Mouse (Mus musculus): ENCODE measurements around the gene 0610010K14Rik.
A peak's percentile ranks its signal among the peaks of the same experiment; 100 is the strongest.

The 0610010K14Rik gene

DNA sequence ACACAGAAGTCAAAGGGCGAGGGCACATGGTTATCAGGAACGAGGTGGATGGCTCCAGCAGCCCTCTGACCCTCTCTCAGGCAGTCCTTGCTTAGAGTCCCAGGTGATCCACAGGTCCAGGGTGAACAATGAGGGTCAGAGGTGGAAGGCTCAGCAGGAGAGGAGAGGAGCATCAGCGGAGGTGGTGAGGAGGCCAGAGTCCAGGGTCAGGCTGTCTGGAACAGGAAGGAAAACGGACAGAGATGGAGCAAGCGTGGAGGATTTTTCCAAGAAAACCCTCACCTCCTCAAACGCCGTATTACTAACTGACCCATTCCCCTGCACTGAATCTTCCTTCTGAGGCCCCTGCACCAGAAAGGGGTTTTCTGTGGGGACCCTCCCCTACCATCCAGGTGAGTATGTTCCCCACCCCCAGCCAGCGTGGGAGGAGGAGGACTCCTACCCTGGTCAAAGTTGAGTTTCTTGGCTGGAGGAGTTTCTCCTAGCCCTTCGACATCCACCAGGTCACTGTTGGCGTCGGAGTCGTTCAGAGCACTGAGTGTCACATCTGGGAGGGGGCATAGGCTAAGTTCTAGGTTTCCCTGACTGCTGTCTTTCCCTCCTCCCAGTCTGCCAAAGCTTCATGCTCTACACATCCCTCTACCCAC, 2.3 kb downstream of the 0610010K14Rik start:
- DNase-seq (ENCODE audit: inconsistent age in 2 of 2, low spot score in 1 of 2), result no peak

DNA sequence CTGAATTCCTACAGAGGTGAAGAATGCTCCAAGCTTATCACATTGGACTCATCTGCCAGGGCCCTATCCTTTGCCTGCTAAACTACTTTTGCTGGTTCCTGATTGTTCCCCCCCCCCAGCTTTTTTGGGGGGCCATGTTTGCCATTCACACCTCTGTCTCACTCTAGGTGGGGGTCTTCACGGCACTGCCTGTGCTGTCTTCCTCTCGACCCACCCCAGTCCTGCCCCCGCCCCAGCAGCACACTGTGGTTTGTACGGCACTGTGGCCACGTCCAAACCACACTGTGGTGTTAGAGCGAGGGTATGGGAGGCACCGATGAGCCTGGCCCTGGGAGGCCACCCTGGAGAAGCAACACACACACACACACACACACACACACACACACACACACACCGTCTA, 3.2 kb downstream of the 0610010K14Rik start:
- DNase-seq (ENCODE audit: inconsistent age in 2 of 2, low spot score in 1 of 2), result no peak

DNA sequence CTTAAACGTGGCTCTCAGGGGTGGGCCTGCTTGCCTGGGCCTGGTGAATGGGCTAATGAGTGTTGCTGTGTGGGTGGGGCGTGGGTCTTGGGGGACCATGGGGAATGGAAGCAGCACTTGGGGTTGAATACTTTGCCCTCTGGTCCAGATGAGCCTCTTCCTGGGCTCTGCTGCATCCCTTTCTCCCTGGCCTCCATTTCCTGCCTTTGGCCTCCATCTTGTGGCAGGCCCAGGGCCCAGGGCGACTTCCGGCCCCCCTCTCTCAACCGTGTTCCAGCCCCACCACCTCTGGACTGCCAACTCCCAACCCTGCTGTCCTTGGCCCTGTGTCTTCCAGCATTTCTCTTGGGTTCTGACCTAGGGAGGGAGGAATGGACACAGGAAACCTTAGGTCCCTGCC, 3.7 kb downstream of the 0610010K14Rik start:
- DNase-seq (ENCODE audit: inconsistent age in 2 of 2, low spot score in 1 of 2), result no peak

DNA sequence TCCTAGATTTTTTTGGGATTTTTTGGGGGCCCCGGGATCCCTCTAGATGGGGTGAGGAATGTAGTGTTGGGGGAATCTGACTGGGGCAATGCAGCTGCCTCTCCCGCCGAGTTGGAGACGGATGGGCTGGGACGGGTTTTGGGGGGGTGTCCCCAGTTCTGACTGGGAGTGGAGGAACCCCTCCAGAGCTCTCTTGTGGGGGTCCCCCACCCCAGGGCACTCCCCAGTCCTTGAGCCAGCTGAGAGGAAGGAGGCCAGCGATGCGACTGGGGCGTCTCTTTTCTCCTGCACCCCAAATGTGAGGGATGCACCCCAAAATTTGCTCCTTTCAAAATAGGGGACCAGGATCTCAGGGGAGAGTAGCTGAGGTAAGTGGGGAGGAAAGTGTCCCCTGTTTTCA, 4.7 kb downstream of the 0610010K14Rik start:
- peak in 1 of 2 experiments; percentile 26 for DNase-seq (ENCODE audit: inconsistent age in 2 of 2, low spot score in 1 of 2)

DNA sequence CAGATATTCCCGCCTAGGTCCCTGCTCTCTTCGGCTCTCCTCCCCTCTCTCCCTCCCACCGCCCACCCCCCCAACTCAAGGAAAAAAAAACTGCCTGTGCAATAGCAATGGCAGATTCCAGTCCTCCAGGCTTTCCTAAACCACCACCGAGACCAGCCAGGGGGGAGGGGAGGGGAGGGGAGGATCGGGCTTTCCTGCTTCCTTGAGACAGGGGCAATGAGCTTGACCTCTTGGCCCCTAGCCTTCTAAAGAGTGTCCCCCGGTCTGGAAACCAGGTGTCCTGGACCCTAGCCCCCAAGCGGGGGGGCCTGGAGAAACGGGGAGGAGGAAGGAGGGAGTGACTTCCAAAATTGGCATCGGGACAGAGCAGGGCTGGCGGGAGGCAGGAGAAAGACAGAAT, 5.2 kb downstream of the 0610010K14Rik start:
- peak; percentile 35 to 80 for DNase-seq (ENCODE audit: inconsistent age in 2 of 2, low spot score in 1 of 2)

DNA sequence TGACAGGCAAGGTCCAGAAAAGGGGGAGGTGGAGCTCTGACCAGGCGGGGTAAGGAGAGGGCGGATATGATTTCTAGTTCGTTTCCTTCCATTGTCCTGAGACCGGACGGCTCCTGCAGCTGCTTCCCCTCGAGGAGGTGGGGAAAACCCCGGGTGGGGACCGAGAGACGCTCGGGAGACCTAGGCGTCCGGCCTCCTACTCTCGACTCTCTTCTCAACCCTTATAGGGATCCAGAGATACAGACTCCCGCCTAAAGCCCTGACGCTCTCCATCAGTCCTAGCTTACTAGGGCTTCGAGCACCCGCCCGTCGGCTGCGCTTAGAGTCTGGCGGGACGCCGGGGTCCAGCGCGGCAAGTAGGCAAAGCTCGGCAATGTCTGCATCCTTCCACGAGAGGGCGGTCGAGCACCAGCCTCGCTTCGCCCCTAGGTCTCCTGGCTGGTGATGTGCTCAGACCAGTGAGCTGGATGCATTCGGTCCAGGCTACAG, 7.4 kb downstream of the 0610010K14Rik start:
- peak; percentile 83 to 93 for DNase-seq (ENCODE audit: inconsistent age in 2 of 2, low spot score in 1 of 2)

DNA sequence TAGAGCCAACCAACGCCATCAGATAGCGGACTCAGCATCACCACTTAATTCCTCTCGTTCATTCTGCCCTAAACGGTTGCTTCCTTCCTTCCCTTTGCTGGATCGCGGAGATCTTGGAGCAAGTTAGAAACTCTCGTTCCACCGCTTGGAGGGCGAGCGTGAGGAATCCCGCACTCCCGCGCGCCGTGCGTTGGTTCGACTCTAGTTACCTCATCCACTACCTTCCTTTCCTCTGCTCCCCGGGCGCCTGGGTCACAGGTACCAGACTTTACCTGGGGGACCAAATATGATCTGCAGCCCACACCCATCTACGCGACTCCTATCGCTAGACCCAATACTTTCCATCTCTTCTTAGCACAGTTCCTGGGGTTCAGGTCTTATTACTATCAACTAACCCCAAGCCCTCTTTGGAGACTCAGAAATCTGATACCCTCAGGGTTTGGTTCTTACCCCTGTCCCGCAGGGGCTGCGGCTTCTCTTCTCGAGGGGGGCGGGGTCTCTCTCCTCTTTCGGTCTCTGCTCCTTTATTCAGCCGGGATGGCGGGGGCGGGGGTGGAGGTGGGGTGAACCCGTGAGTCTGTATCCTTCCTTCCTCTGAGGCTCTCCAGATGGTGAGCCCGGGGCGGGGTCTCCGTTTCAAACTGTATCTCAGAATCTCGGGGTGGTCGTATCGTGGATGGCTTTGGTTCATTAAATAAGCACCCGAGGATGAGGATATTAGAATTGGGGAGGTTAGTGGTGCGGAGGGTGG, 8.3 kb downstream of the 0610010K14Rik start, which contains the start of gene Bcl6b:
Gene Bcl6b, minus strand, starts transcription at position 539 of the 751 bp plus-strand sequence.
- peak; percentile 30 to 61 for DNase-seq (ENCODE audit: inconsistent age in 2 of 2, low spot score in 1 of 2)

DNA sequence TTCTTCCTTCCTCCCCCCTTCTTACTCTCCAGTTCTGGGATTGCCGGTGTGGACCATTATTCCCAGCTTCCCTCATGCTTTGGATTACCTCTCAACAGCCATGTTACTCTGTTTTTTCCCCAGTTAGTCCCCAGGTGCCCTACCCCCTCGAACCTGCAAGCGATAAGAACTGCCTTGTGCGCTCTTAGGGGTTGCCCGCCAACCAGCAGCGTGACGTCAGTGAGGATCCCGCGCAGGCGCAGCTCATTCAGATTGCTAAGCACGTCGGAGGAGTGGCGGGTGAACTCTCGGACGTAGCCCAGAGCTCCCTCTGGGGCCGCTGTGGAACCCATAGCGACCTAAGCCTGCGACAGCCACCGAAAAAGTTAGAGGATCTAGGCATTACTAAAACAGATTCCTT, 8.9 kb downstream of the 0610010K14Rik start:
- peak; percentile 88 to 94 for DNase-seq (ENCODE audit: inconsistent age in 2 of 2, low spot score in 1 of 2)

DNA sequence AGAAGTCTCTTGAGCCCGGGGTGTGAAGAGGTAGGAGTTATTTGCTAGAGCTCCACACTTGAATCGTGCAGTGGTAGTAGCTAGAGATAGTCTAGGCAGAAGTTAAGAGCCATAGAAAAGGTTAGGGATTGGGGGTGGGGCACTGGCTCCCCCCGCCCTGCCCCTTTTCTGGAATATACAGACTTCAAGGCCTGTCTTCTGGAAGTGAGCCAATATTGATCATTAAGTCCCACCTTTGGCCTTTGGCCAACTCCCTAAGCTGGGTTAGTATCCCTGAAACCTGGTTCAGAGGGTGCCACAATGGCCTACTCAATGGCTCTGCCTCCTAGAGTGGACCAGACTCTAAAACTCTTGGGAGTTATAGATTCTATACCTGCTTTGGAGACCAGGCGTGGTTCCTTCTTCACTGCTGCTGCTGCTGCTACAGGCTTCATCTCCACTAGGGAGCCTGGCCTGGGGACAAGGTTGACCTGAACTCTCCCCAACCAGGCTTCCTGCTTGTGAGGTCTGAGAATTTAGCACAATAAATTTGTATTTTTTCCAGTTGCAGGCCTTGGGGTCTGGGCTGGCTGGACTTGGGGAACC, 10.0 kb downstream of the 0610010K14Rik start:
- DNase-seq (ENCODE audit: inconsistent age in 2 of 2, low spot score in 1 of 2), result peak in 1 of 2 experiments; percentile 48

DNA sequence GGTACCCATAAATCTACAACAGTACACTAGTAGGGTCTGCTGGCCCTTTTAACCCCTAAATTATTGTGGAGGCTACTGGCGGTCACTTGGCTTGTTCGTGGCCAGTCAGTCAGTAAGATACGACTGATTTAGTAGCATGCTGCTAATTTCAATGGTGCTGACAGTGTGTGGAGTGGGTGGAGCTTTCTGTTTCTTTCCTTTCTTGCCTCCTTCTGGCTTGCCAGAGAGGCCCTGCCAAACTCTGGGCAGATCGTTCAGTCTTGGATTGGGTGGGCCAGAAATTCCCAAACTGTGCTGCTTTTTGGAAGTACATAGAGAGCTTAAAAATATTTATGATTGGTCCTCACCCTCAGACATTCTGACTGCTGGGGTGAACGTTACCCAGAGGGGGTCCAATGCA, 10.6 kb downstream of the 0610010K14Rik start:
- no peak for DNase-seq (ENCODE audit: inconsistent age in 2 of 2, low spot score in 1 of 2)

DNA sequence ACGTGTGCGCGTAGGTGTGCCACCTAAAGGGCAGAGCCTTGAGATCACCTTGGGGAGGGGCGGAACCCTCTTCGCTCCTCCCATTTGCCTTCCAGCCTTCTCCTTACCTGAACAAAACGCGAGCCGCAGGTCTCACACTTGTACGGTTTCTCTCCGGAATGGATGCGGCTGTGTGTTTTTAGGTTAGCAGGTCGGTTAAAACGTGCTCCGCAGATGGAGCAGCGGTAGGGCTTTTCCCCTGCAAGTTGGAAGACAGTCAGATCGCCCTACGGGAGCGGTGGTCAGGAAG, 11.2 kb downstream of the 0610010K14Rik start:
- DNase-seq (ENCODE audit: inconsistent age in 2 of 2, low spot score in 1 of 2), result no peak

DNA sequence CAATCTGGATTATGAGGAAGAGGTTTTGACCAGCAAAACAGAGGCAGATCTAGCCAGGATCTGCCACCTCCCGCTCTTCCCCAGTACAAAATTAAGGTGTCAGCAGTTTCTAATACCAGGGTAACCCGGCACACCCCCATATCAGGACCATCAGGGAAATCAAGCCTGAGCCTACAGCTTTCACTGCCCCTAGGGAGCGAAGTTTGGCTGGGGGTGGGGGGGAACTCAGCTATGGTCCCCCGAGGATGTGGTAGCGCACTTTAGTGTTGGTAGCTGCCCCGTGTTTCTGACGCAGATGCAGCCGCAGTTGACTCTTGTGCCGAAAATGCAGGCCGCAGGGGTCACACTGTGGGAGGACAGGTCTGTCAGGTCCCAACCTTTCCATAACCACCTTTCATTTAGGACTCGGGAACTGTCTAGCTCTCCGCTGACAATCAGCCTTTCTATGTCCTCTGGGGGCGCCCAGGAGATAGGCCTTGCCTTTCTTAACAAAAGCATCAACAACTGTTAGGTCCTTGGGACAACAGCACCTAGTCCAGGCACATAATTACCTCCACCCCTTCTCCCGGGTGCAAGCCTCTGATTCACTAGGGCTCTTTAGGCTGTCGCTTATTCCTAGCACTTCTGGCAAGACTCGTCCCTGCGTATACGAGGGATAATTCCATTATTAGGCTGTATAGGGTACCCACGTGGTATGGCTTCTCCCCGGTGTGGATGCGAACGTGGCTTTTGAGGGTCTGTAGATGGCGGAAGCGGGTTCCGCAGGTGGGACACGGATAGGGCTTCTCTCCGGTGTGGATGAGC, 11.7 kb downstream of the 0610010K14Rik start:
- DNase-seq (ENCODE audit: inconsistent age in 2 of 2, low spot score in 1 of 2), result peak in 1 of 2 experiments; percentile 38

DNA sequence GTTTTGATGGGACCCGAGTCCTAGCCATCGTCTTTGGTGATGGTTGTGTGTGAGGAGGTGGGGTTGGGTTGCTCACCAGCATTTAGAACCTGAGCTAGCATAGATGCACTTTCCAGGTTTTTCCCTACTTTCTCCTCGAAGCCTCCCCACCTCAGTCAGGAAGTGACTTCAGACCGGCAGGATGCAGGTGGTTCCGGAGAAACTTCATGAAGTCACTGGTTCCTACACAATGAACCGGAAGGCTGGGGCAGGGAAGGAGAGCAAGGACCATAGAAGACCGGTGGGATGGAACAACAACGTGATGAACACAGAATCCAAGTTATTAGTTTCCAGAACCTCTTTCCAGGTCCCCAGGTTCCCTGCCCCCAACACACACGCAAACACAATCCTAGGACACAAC, 14.0 kb downstream of the 0610010K14Rik start:
- peak; percentile 42 to 67 for DNase-seq (ENCODE audit: inconsistent age in 2 of 2, low spot score in 1 of 2)

DNA sequence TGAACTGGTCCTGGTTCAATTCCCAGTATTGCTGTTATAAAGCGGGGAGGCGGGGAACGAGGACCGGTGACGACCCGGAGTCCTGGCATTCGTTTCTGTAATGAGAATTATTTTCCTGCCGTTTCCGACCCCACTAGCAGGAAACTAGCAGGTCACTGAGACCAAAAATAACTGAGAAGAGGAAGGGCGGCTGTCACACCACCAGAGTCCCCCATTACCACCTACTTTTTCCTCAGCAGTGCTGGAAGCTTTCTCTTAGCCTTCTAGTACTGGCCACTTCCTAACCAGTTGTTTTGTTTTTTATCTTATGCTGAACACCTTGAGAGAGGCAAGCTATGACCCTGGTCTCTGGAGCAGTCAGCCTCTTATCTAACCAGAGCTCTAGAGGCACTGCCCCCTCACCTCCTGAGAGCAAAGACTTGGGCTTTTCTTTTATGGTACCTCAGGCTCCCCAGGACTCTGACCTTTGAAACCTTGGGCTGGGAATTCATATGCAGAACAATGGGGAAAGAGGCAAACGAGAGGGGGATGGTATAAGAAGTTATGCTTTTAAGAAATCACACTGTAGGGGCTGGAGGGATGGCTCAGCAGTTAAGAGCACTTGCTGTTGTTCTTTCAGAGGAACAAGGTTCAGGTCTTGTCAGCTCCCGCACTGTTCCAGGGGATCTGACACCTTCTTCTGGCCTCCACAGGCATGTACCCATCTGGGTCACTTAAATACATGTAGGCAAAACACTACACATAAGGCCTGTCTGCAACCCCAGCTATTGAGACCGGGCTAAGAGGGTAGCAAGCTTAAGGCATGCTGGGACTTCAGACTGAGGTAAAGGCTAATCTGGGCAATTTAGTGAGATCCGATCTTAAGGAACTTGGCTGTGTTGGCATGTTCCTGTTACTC, 15.9 kb downstream of the 0610010K14Rik start:
- peak; percentile 33 to 77 for DNase-seq (ENCODE audit: inconsistent age in 2 of 2, low spot score in 1 of 2)

DNA sequence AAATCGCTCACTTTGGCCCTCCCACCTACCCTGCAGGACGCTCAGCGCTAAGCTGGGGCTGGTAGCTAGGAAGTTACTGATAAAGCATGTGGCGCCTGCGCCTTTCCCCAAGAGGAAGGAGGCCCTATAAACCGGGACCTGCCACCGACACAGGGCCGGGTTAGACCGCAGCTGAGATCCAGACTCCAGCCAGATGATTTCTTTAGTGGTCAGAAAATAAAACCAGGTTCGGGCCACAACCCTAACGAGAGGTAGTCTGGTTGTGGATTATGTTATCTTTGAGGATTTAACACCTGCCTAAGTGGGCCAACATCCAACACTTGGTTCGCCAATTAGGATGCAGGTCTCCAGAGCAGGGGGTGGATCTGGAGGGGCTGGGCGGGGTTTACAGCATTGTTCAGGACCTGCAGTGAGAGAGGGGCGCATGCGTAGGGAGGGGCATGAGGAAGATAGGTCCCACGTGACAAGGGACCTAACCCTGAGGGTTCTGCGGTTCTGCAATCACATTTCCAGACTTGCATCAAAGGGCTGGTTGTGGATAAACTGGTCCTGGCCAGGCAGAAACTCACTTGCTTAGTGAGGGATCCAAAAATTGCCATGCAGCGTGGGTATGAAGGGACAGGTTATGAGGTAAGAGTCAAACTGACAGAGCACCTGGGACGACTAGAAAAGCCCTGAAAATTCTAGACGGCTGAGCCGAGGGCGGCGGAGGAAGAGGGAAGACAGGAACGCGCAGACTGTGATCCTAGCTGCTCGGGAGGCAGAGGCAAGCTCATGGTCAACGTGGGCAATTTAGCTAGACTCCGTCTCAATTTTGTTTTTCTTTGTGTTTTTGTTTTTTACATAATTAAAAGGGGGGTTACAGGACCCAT, 16.7 kb downstream of the 0610010K14Rik start, which contains the start of gene Slc16a13:
Gene Slc16a13, minus strand, starts transcription at position 334 of the 872 bp plus-strand sequence.
- peak; percentile 96 to 98 for DNase-seq (ENCODE audit: inconsistent age in 2 of 2, low spot score in 1 of 2)

DNA sequence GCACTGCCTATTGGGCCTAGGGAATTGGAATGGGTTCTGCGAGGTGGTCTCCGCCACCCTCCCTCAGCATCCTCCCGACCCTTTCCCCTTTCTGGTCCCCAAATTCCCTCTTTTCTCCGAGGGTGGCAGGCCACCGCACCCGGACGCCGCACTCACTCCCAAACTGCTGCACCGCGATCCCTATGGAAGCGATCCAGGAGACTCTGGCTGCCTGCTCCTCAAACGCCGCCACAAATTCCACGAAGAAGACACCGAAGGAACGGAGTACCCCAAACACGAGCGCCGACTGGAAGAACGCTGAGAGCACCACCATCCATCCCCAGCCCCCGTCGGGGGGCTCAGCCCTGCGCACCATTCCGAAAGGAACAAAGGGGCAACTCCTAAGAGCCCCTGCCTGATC, 17.4 kb downstream of the 0610010K14Rik start:
- DNase-seq (ENCODE audit: inconsistent age in 2 of 2, low spot score in 1 of 2), result no peak

DNA sequence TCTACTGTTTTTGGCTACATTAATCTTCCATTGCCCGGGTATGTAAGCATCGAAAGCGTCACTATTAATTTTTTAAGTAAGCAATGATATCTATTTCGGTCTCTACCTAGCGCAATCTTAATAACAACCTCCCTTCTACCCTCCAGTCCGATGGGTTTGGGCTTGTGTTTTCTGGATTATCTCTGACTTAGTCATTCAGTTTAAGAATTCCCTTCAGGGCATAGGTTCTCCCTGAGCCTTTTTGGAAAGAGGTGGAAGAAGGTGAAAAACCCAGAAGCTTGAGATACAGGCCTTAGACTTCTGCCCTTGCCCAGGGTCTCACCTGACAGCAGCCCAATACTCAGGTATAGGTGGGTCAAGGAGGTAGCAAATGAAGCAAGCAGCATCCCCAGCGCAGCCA, 17.8 kb downstream of the 0610010K14Rik start:
- DNase-seq (ENCODE audit: inconsistent age in 2 of 2, low spot score in 1 of 2), result no peak

DNA sequence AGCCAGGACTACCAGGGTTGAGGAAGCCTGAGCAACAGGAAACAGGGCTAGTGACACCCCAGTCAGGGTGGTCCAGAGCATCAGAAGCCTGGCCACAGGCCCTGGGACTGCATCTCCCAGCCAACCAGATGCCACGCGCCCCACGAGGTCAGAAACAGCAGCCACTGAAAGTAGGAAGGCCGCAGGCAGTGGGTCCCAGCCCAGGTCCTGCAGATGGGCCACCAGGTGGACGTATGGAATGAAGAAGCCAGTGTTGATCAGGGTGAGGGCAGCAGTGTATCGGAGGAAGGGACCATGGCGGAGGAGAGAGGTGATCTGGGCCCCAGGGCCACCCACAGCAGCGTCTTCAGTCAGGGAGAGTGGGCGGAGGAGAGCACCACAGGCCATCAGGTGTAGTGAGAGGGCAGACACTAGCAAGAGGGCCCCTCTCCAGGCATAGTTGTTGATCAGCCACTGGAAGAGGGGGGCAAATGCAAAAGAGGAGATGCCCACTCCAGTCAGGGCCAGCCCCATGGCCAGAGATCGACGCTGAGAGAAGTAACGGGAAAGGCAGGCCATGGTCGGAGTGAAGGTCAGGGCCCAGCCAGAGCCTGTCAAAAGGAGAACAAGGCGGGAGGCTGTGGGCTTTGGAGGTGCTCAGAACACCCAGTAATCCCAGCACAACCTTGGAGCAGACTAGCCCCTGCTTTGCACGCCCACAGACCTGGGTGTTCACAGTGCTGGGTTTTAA, 18.8 kb downstream of the 0610010K14Rik start:
- peak; percentile 55 to 78 for DNase-seq (ENCODE audit: inconsistent age in 2 of 2, low spot score in 1 of 2)

DNA sequence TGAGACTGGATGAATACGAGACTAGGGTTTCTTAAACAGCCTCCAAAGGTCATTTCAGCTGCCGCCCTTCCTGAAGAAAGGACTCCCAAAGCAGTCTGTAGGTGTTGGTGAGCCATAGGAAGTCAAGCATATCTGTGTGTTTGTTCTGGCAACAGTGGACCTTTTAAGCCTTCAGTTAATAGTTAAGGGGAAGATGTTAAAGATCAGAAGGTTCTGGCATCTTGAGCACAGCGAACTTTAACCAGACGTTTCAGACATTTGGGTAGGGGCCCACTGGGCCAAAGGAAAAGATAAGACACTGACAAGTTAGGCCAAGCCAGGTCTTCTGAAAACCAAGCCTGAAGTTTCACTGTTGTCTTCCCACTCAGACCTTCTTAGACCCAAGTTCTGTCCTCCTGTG, 19.7 kb downstream of the 0610010K14Rik start:
- DNase-seq (ENCODE audit: inconsistent age in 2 of 2, low spot score in 1 of 2), result peak in 1 of 2 experiments; percentile 35

Measured in adrenal gland, adult (tissue).